Mouse (Mus musculus): ENCODE results near the gene Ascl5.

DNA sequence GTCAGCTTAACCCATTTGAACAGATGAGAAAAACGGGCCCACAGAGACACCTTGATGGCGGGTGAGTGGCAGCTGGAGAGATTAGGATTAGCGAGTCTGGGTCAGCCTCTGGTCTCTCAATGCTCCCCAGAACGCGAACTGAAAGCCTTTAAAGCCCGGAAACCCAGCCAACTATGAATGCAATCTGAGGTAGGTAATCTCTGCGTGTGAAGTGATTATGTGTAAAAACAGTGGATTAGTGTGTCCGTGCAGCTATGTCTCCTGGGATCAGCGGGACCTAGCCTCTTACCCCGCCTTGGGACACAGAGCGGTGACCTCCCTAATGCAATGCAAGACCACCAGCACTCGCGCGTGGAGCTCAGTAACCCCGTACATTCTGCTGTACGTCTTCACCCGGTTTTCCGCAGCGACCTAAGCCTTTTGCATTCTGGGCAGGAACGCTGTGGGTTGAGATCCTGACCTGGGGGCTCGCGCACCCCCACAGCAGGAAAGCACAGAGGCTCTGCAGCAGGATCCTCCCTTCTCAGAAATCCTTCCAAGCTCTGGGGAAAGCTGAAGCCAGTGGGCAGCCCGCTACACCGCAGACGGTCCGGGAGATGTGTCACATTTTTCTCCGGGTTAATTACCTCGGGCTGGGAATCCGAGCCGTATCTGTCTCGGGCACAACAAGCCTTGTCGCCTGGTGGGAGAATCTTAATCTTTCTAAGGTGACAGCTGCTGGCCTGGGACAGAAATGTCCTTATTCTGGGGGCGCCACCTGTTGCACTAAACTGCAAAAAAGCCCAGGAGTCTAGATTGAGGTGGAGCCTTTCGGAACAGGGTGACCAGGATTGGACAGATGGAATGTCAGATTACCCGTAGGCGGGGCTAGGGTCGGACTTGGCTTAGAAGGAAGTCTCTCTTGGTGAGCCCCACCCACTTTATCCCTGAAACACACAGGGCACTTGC is 43.1 kb upstream of the Ascl5 start, which contains the start of gene Tmem9:
- TF ChIP-seq GATA1 (IDR thresholded peaks at IDR 0.05; ENCODE audit: low read length) (peak; percentile 63; the same call in 1 of the 2 replicates), TAL1 (IDR thresholded peaks at IDR 0.05; ENCODE audit: low read length) (no peak)

Measured in erythroblast, embryonic 14.5 days (primary cell).